Mouse (Mus musculus): ENCODE measurements around the gene Btbd2.
A peak's percentile ranks its signal among the peaks of the same experiment; 100 is the strongest.

The Btbd2 gene

GRCm38 (mm10) chr10:80687850-80688249, 31.0 kb upstream of the Btbd2 start:
- no peak for DNase-seq (ENCODE audit: low read depth, low spot score)

- no peak for DNase-seq (ENCODE audit: low read depth, low spot score)
These were observed 29.7 kb upstream of the Btbd2 start for GRCm38 (mm10) chr10:80686617-80687016.

GRCm38 (mm10) chr10:80684984-80685383, 28.1 kb upstream of the Btbd2 start:
- DNase-seq (ENCODE audit: low read depth, low spot score): no peak

- no peak for DNase-seq (ENCODE audit: low read depth, low spot score)
These were observed 27.3 kb upstream of the Btbd2 start for GRCm38 (mm10) chr10:80684214-80684613.

DNA sequence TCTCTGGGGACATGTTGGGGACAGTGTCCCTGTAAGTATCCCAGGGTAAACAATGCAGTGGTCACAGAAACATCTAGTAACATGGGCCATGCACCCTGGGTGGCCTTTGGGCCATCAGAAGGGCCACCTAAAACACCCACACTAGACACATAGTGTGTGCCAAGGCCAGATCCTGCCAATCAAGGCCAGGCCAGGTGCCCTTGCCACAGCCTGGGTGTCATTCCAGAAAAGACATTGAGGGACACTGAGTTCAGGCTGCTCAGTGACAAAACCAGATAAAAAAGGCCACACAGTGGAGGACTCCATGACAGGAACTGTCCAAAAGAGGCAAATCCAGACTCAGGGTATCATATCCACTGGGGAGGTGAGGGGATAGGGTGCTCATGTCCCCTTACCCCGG, 26.8 kb upstream of the Btbd2 start:
- DNase-seq (ENCODE audit: low read depth, low spot score): no peak

- DNase-seq (ENCODE audit: low read depth, low spot score): no peak
These were observed 25.1 kb upstream of the Btbd2 start for GRCm38 (mm10) chr10:80682003-80682402.

DNA sequence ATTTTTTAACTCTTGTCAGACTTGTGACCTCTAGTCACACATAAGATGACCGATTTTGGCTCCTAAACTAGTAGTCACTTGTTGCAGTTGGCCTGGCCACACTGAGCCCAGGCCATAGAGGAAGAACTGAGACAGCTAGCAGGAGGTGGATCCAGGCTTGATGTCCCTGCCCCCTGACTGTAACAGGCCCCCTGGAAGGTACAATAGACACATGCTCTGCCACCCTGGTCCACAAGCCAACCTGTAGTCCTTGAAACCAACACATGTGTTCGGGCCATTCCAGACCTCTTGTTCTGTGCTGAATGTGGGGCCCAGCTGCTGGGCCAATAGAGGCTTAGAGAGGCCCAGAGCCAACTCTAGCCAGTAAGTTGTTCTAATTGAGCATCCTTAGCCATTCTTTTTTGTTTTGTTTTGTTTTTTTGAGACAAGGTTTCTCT, 23.4 kb upstream of the Btbd2 start:
- DNase-seq (ENCODE audit: low read depth, low spot score): no peak

- DNase-seq (ENCODE audit: low read depth, low spot score): no peak
These were observed 22.8 kb upstream of the Btbd2 start for GRCm38 (mm10) chr10:80679556-80680259.

DNA sequence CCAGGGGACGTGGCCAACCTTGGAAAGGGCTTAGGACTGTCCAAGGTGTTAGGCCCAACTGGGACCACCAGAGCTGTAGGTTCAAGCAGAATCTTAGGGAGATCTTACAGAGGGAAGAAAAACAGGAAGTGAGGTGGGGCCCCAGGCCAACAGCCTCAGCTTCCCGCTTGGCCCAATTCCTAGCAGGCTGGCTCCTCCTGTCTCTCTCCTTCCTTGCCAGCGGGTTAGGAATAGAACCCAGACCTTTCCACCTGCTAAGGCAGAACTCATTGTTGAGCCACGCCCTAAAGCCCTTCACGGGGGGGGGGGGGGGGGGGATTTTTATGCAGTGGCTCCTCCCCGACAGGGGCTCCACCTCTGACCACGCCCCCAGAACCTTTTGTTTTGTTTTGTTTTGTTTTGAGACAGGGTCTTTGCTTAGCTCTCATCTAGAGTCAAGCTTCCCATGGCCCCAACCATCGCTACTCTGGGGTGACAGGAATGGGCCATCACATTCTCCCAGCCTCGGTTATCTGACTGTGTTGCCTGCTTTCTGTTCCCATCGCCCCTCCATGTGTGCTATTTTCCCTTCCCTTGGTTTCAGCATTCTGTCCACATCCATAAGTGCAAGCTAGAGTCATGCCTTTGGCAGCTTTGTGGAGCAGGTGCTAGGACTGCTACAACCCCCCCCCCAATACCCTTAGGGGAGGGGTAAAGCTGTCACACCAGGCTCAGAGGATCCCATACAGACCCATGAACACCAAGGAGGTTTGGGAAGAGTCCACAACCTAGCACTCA, 21.9 kb upstream of the Btbd2 start:
- no peak for DNase-seq (ENCODE audit: low read depth, low spot score)

DNA sequence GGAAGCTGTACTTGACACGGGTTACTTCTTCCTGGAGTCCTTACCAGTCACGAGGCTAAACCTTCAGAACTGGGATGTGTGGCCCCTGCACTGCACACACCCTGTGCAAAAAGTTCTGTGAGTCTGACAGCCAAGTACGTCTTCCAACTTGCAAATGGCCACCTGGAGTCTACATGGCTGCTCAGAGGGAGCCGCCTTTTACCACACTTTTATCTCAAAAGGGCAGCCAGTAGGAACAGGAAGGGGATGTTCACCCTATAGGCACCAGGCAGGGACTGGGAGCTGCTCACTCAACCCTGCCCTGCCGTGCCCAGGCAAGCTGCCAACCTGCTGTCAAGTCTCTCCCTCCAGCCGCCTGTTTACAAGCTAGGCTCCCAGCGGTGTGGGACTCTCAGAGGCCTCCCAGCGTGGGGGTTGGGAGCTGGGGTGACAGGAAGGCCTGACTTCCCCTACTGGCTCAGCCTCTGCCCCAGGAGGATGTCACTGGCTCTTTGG, 21.1 kb upstream of the Btbd2 start, which contains the start of gene Mknk2:
Mknk2 (minus strand) TSS at position 171 of the 495 bp plus-strand sequence.
- DNase-seq (ENCODE audit: low read depth, low spot score): no peak

DNA sequence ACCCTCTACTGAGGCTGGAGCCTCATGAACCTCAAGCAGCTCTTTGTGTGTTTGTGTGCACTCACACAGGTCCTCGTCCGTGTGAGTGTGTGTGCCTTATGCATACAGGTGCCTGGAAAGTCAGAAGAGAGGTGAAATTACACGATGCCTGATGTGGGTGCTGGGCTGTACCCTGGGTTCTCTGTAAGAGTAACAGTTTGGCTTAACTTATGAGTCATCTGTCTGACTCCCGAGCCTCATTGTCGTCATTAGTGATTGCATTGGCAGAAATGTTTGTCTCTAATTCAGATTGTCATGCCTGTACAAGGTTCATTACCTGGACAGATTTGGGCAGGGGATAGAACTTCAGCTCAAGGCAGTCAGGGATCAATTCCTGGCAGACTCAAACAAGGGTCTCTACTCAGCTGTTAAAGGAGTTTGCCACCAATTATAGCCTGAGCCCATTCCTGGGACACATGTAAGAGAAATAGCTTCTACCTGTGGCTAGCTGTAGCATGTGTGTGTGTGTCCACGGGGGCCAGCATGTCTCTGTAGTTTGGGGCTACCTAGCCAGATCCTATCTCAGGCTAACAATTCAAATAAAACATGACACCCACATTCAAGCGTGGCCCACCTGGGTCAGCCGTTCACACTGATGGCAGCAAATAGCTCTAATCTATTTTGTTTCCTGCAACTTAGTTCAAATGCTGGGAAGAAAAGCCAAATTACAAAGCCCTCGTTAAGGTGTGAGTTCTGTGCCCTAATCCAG, 20.4 kb upstream of the Btbd2 start:
- no peak for DNase-seq (ENCODE audit: low read depth, low spot score)

- peak; percentile 99 for DNase-seq (ENCODE audit: low read depth, low spot score)
These were observed 19.5 kb upstream of the Btbd2 start for GRCm38 (mm10) chr10:80676198-80676928.

DNA sequence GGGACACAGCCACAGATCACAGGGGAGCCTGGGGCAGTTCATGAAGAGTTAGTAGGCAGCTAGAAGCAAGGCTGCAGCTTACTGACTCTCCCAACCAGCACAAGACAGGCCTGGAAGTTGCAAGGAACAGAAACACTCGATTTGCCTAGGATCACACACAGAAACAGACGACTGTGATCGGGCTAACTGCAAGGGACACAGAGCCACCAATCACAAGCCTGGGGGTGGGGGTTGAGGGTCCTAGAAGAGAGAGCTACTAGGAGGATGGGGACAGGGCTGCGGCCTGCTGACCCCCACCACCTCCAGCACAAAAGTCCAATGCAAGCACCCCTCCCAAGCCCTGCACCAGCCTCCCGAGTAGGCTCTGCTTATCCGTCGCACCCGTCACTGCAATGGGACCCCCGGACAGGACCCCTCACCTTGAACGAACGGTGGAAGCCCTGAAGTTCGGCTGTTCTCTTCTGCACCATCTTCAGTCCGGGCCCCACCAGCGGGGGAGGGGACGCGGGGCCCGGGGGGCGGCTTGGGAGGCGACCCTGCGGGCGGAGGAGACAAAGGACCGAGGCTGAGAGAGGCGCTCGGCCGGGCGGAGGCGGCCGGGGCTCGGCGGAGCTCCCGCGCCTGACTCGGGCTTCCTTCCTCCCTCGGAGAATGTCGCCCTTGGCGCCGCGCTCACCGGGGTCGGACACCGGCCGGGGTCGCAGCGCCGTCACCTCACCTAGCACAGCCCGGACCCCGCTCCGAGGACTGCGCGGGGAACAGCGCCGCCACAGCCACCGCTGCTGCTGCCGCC, 18.7 kb upstream of the Btbd2 start:
- DNase-seq (ENCODE audit: low read depth, low spot score): no peak

DNA sequence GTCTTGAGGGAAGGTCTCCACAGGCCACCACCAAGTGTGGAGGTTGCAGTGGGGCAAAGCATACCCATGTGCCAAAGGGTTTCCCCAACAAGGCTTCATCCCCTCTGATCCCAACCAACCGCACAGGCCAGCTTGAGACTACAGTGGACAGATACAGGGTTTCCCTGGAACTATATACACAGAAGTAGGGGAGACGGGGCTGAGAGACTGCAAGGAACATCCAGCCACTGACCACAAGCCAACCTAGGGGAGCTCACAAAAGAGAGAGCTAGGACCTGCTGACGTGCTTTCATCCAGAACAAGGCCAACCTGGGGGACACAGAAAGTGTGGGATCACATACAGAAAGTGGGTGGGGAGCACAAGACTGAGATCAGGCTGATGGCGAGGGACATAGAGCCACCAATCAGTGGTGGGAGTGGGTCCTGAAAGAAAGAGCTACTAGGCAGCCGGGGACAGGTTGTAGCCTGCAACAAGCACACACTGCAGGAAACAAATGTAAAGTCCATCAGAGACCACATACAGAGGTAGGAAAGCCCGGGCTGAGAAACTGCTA, 18.1 kb upstream of the Btbd2 start:
- no peak for DNase-seq (ENCODE audit: low read depth, low spot score)

DNA sequence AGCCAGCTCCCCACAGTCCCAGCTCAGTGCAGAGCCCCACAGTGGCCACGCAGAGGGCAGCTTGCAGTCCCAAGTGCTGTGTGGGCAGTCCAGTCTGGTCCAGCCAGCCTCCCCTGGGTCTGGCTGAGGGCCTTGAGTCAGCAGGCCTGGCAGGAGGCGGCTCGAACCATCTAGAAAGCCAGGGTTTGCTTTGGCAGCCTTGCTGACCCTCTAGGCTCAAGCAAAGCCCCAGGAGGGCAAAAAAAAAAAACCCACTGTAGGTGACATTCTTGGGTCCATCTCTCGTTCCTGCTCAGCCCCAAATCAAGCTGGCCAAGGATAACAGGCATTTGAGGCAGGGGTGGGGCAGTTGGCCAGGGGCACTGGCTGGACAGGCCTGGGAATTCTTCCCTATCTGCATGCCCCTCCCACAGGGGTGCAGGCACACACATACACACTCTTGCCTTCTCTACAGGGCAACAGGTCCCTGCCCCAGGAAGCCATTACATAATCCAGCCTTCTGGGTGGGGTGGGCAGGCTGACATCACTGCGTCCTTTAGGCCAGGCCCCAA, 17.4 kb upstream of the Btbd2 start:
- DNase-seq (ENCODE audit: low read depth, low spot score): no peak

- DNase-seq (ENCODE audit: low read depth, low spot score): no peak
These were observed 16.8 kb upstream of the Btbd2 start for GRCm38 (mm10) chr10:80673690-80674089.

GRCm38 (mm10) chr10:80671936-80672690, 15.2 kb upstream of the Btbd2 start:
- DNase-seq (ENCODE audit: low read depth, low spot score): no peak

DNA sequence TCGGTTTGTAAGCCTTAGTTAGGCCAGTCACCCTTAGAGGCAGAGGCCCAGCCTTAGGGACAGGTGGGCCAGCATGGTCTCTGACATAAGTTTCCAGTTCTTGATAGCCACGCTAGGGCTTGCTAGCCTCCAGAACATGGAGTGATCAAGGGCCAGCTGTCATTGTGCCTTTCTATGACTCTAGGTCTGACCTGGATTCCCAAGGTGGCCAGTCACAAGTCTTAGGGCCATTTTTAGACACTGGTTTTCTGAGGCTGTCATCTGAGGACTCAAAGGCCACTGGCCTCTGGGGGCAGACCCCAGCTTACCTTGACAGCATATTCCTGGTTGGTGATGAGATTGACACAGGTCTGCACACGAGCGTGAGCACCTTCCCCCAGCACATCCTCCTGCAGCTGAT, 14.4 kb upstream of the Btbd2 start:
- no peak for DNase-seq (ENCODE audit: low read depth, low spot score)

DNA sequence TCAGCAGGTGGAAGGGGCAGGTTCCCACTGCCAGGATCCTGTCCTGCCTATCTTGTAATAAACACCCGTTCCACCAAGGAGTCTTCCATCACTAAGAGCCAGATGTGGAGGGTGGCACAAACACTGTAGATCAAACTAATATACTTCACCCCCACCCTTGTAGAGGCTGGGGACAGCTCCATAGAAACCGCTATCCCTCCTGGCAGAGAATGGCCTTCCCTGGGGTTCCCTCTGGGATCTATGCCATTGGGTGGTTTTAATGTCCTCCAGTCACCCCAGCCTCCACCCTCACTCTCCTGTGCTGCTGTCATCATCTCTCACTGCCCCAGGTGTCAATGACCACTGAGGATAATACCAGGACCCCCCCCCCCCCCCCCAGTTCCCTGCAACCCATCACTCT, 13.7 kb upstream of the Btbd2 start:
- no peak for DNase-seq (ENCODE audit: low read depth, low spot score)
